Mouse (Mus musculus): Measurements from ENCODE around the gene Hoxb3.

The Hoxb3 gene

GRCm38 (mm10) chr11:96338957-96339855 is 16.1 kb downstream of the Hoxb3 start:
- DNase-seq (ENCODE audit: low spot score), result no peak

- no peak for DNase-seq (ENCODE audit: low spot score)
Observed at GRCm38 (mm10) chr11:96340698-96341365, 17.7 kb downstream of the Hoxb3 start.

GRCm38 (mm10) chr11:96341701-96342575 is 18.8 kb downstream of the Hoxb3 start:
- no peak for DNase-seq (ENCODE audit: low spot score)

GRCm38 (mm10) chr11:96342576-96342930 is 19.4 kb downstream of the Hoxb3 start:
- DNase-seq (ENCODE audit: low spot score), result no peak

- no peak for DNase-seq (ENCODE audit: low spot score)
Observed at GRCm38 (mm10) chr11:96343206-96343745, 20.1 kb downstream of the Hoxb3 start.

- no peak for DNase-seq (ENCODE audit: low spot score)
Observed at GRCm38 (mm10) chr11:96344061-96344877, 21.1 kb downstream of the Hoxb3 start.

GRCm38 (mm10) chr11:96344878-96345159 is 21.7 kb downstream of the Hoxb3 start:
- DNase-seq (ENCODE audit: low spot score), result no peak

- no peak for DNase-seq (ENCODE audit: low spot score)
Observed at GRCm38 (mm10) chr11:96345220-96345892, 22.2 kb downstream of the Hoxb3 start.

GRCm38 (mm10) chr11:96345893-96346806 is 23.0 kb downstream of the Hoxb3 start:
- DNase-seq (ENCODE audit: low spot score), result no peak

GRCm38 (mm10) chr11:96346916-96347520 is 23.9 kb downstream of the Hoxb3 start:
- DNase-seq (ENCODE audit: low spot score), result no peak

GRCm38 (mm10) chr11:96347717-96348116 is 24.6 kb downstream of the Hoxb3 start:
- DNase-seq (ENCODE audit: low spot score), result no peak

- no peak for DNase-seq (ENCODE audit: low spot score)
Observed at GRCm38 (mm10) chr11:96348141-96348928, 25.2 kb downstream of the Hoxb3 start.

- DNase-seq (ENCODE audit: low spot score), result no peak
Observed at GRCm38 (mm10) chr11:96348988-96349387, 25.9 kb downstream of the Hoxb3 start.

- no peak for DNase-seq (ENCODE audit: low spot score)
Observed at GRCm38 (mm10) chr11:96349491-96350340, 26.6 kb downstream of the Hoxb3 start.

GRCm38 (mm10) chr11:96350341-96350624 is 27.2 kb downstream of the Hoxb3 start, which contains the start of gene Hoxb2:
TSS of gene Hoxb2 (plus strand) at chr11:96350525.
- no peak for DNase-seq (ENCODE audit: low spot score)

- no peak for DNase-seq (ENCODE audit: low spot score)
Observed at GRCm38 (mm10) chr11:96350791-96351190, 27.7 kb downstream of the Hoxb3 start.

- no peak for DNase-seq (ENCODE audit: low spot score)
Observed at GRCm38 (mm10) chr11:96351312-96351711, 28.2 kb downstream of the Hoxb3 start.

- no peak for DNase-seq (ENCODE audit: low spot score)
Observed at GRCm38 (mm10) chr11:96351831-96352230, 28.7 kb downstream of the Hoxb3 start.
